Mouse (Mus musculus) hindbrain, postnatal 0 days (tissue): ENCODE data around the gene Rnf2. TPM values are rescaled to one million over a fixed set of nuclear protein-coding genes. Genes with fewer than 3 reads are reported as not detected.

ENCODE experiments used
- ATAC-seq: fragments of 200-750 bp; cut with Nextera tagmentation; 2 replicates; pipeline ENCODE4 v1.8.0; 2017; ENCODE audit warnings: mild to moderate bottlenecking, moderate TSS enrichment, moderate library complexity
- DNase-seq: peaks from one replicate; pipeline ENCODE4 v3.0.0-alpha.2; 2015; ENCODE audit warnings: low spot score
- H3K27ac ChIP-seq: fragments of 300-500 bp; sonication (generic); 2 replicates; pipeline ENCODE4 v1.5.1; 2014; ENCODE audit warnings: mild to moderate bottlenecking
- H3K27me3 ChIP-seq: fragments of 300-500 bp; sonication (generic); 2 replicates; pipeline ENCODE4 v1.6.1; 2014; ENCODE audit warnings: low read length, mixed read lengths; ENCODE audit not compliant: insufficient read depth
- H3K36me3 ChIP-seq: fragments of 300-500 bp; sonication (generic); 2 replicates; pipeline ENCODE4 v1.6.1; 2014; ENCODE audit warnings: low read length, mixed read lengths; ENCODE audit not compliant: insufficient read depth
- H3K4me1 ChIP-seq: fragments of 300-500 bp; sonication (generic); 2 replicates; pipeline ENCODE4 v1.6.1; 2014; ENCODE audit warnings: antibody characterized with exemption, low read length, mixed read lengths; ENCODE audit not compliant: insufficient read depth
- H3K4me2 ChIP-seq: fragments of 300-500 bp; sonication (generic); 2 replicates; pipeline ENCODE4 v1.6.1; 2014; ENCODE audit warnings: low read depth, mild to moderate bottlenecking, low read length, moderate library complexity, mixed read lengths
- H3K4me3 ChIP-seq: fragments of 300-500 bp; sonication (generic); 2 replicates; pipeline ENCODE4 v1.5.1; 2014; ENCODE audit warnings: low read length
- H3K9ac ChIP-seq: fragments of 300-500 bp; sonication (generic); replicated peaks from 2 replicates; pipeline ENCODE4 v1.6.1; 2014; ENCODE audit warnings: mild to moderate bottlenecking, low read length, moderate library complexity, mixed read lengths
- H3K9me3 ChIP-seq: fragments of 300-500 bp; sonication (generic); 2 replicates; pipeline ENCODE4 v1.6.1; 2016; ENCODE audit warnings: low read length, mixed read lengths
- CTCF ChIP-seq: IDR thresholded peaks from 2 replicates; pipeline ENCODE4 v1.5.1; 2016; ENCODE audit warnings: antibody characterized with exemption, control low read depth, low read depth
- WGBS: fragments of 180-500 bp; shearing (Covaris S2); extraction: QIAGEN DNeasy Blood & Tissue Kit; methylation state at CpG from one replicate; pipeline ENCODE4 v1.1.7; 2014; 5-methylcytosine and 5-hydroxymethylcytosine counted together
- polyA plus RNA-seq: library from polyadenylated mRNA; unstranded; fragments of >200 nt; fragmentation: Nextera tagmentation; extraction: Ambion mirVana; gene quantifications from 2 replicates; pipeline ENCODE4 v1.2.1, GENCODE M21; 2015
- total RNA-seq: library from RNA; depleted of rRNA; stranded (reverse); fragments of >200 nt; gene quantifications from 2 replicates; pipeline ENCODE4 v1.2.3, GENCODE M21; 2014

Gene Rnf2
- total and polyA plus RNA-seq, 2 experiments from 2014 or later: 53.2 to 67.2 TPM

GRCm38 (mm10) chr1:151464914-151465313, 35.8 kb downstream of the Rnf2 start:
- H3K27ac ChIP-seq: no peak overlapping the region
- H3K27me3 ChIP-seq: no peaks in the 10 kb centered on the region
- no peaks in the 10 kb centered on the region for H3K9me3 ChIP-seq
- H3K9ac ChIP-seq: no peak overlapping the region
- ATAC-seq: no peak
- no peaks in the 10 kb centered on the region for H3K4me1 ChIP-seq
- 64% methylated on average over 4 of the region's 4 CpGs for WGBS
- no peak for TF ChIP-seq CTCF
- 0 out of 2 replicates have a peak, but pooled peaks cover 4% of the 10 kb centered on the region for H3K36me3 ChIP-seq
- H3K4me2 ChIP-seq: no peak overlapping the region
- DNase-seq: no peak
- H3K4me3 ChIP-seq: no peak overlapping the region

GRCm38 (mm10) chr1:151461265-151461664, 39.5 kb downstream of the Rnf2 start:
- H3K9me3 ChIP-seq: no peaks in the 10 kb centered on the region
- H3K4me1 ChIP-seq: no peaks in the 10 kb centered on the region
- ATAC-seq (no peak), DNase-seq (peak; percentile 55)
- H3K27ac ChIP-seq: no peak overlapping the region
- no peak overlapping the region for H3K9ac ChIP-seq
- peaks cover 26% of the 10 kb centered on the region for H3K36me3 ChIP-seq
- H3K4me3 ChIP-seq: no peak overlapping the region
- peak; percentile 45; the same call in 1 of the 2 replicates for TF ChIP-seq CTCF
- no peak overlapping the region for H3K4me2 ChIP-seq
- 82% methylated on average over 9 of the region's 9 CpGs for WGBS
- H3K27me3 ChIP-seq: no peaks in the 10 kb centered on the region

DNA sequence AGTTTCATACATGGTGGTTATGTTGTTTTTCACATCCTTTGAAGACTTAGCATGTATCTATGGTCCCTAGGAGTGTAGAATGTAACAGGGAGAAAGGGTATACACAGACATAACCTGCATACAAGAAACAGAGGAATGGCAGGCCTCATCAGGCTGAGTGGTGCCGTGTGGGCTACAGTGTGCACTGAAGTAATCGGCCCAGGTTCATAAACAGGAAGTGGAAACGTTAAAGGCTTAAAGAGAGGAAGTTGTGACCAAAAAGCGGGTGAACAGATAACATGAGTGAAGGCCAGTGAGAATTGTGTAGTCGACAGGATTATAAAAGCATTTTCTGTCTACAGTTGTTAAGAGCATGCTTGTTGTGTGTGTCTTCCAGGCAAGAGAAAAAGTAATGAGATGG, 43.7 kb downstream of the Rnf2 start:
- Histone ChIP-seq H3K9me3 (no peaks in the 10 kb centered on the region), H3K9ac (no peak overlapping the region), H3K27ac (no peak overlapping the region), H3K4me1 (no peaks in the 10 kb centered on the region), H3K4me2 (no peak overlapping the region), H3K4me3 (no peak overlapping the region), H3K27me3 (no peaks in the 10 kb centered on the region), H3K36me3 (peaks cover 43% of the 10 kb centered on the region)
- 92% methylated on average over 5 of the region's 5 CpGs for WGBS
- no peak for TF ChIP-seq CTCF
- ATAC-seq (no peak), DNase-seq (no peak)

- H3K27me3 ChIP-seq: no peaks in the 10 kb centered on the region
- no peak overlapping the region for H3K4me2 ChIP-seq
- WGBS: 97% methylated on average over 11 of the region's 11 CpGs
- H3K4me1 ChIP-seq: no peaks in the 10 kb centered on the region
- no peak for ATAC-seq
- no peak for DNase-seq
- no peak for TF ChIP-seq CTCF
- no peaks in the 10 kb centered on the region for H3K9me3 ChIP-seq
- H3K9ac ChIP-seq: no peak overlapping the region
- no peak overlapping the region for H3K27ac ChIP-seq
- H3K36me3 ChIP-seq: peaks cover 38% of the 10 kb centered on the region
- H3K4me3 ChIP-seq: no peak overlapping the region
Measured at GRCm38 (mm10) chr1:151451946-151452345, 48.8 kb downstream of the Rnf2 start.

- WGBS: 96% methylated on average over 1 of the region's 2 CpGs
- peak; percentile 40 for TF ChIP-seq CTCF
- Histone ChIP-seq H3K9ac (no peak overlapping the region), H3K27ac (no peak overlapping the region), H3K4me1 (no peaks in the 10 kb centered on the region), H3K4me2 (no peak overlapping the region), H3K36me3 (peaks cover 39% of the 10 kb centered on the region), H3K4me3 (no peak overlapping the region), H3K27me3 (no peaks in the 10 kb centered on the region), H3K9me3 (no peaks in the 10 kb centered on the region)
- DNase-seq: peak; percentile 39
- ATAC-seq: no peak
Measured at GRCm38 (mm10) chr1:151450851-151451250, 49.9 kb downstream of the Rnf2 start.

DNA sequence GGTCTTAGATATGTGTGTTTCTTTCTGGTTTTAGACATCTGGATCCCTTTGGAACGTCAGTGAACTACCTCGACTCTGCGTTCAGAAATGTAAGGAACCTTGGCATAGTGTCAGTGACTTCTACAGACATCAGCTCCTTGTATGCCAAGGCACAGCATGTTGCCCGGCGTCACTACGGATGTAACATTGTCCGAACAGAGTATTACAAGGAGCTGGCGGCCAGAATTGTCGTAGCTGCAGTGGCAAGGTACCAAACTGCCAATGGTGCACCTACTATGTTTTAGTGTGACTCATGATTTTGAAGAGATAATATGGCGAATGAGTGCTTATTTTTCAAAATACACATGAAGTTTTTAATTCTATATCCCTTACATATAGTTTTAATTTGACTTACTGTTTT, 50.9 kb downstream of the Rnf2 start:
- H3K9me3 ChIP-seq: no peaks in the 10 kb centered on the region
- TF ChIP-seq CTCF: no peak
- no peak overlapping the region for H3K27ac ChIP-seq
- no peak for ATAC-seq
- peaks cover 47% of the 10 kb centered on the region for H3K36me3 ChIP-seq
- H3K9ac ChIP-seq: no peak overlapping the region
- H3K4me3 ChIP-seq: no peak overlapping the region
- H3K27me3 ChIP-seq: no peaks in the 10 kb centered on the region
- 82% methylated on average over 10 of the region's 10 CpGs for WGBS
- no peaks in the 10 kb centered on the region for H3K4me1 ChIP-seq
- no peak for DNase-seq
- no peak overlapping the region for H3K4me2 ChIP-seq

DNA sequence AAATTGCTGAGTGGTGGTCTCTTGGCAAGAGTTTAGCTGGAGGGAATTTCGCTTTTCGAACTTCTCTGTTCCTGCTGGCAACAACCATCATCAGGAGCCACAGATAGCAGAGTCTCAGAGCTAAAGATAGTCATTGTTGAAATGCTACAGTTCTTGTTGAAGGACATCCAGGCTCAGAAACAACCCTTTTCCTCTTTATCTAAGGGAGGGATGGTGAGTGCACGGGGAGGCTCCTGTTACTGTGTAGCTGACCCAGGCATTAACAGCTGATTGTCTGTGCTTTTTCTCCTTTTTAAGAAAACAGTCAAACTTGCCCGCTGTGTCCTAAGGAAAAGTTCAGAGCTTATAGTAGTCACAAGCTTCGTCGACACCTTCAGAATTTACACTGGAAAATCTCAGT, 65.3 kb downstream of the Rnf2 start:
- no peak overlapping the region for H3K27ac ChIP-seq
- H3K4me1 ChIP-seq: no peaks in the 10 kb centered on the region
- peaks cover 29% of the 10 kb centered on the region for H3K36me3 ChIP-seq
- H3K9ac ChIP-seq: no peak overlapping the region
- ATAC-seq: no peak
- H3K27me3 ChIP-seq: no peaks in the 10 kb centered on the region
- H3K4me3 ChIP-seq: no peak overlapping the region
- H3K9me3 ChIP-seq: no peaks in the 10 kb centered on the region
- H3K4me2 ChIP-seq: no peak overlapping the region
- WGBS: 89% methylated on average over 6 of the region's 6 CpGs
- no peak for TF ChIP-seq CTCF
- DNase-seq: no peak
